Mouse (Mus musculus) retina, adult 2 months (tissue): ENCODE data around the gene Kdm2b.

Experiments used
- DNase-seq: peaks from one replicate; pipeline ENCODE4 v3.0.0-alpha.2; 2012; ENCODE audit warnings: low read depth, low spot score

Gene Kdm2b

GRCm38 (mm10) chr5:122989551-122990330 lies at the start of gene Kdm2b:
Gene Kdm2b, minus strand, starts transcription at chr5:122989823.
- no peak for DNase-seq

GRCm38 (mm10) chr5:123039120-123039752 lies 49.6 kb upstream of the Kdm2b start:
- DNase-seq = no peak

GRCm38 (mm10) chr5:123038115-123038514 lies 48.5 kb upstream of the Kdm2b start:
- DNase-seq = no peak

- DNase-seq = no peak
Measured at GRCm38 (mm10) chr5:123035564-123035963, 45.9 kb upstream of the Kdm2b start.

GRCm38 (mm10) chr5:123035089-123035488 lies 45.5 kb upstream of the Kdm2b start:
- no peak for DNase-seq

GRCm38 (mm10) chr5:123033646-123034160 lies 44.1 kb upstream of the Kdm2b start:
- DNase-seq = peak; percentile 71

GRCm38 (mm10) chr5:123031312-123031711 lies 41.7 kb upstream of the Kdm2b start:
- DNase-seq = no peak

GRCm38 (mm10) chr5:123029729-123030128 lies 40.1 kb upstream of the Kdm2b start:
- DNase-seq = no peak

- DNase-seq = no peak
Measured at GRCm38 (mm10) chr5:123027436-123027835, 37.8 kb upstream of the Kdm2b start.

GRCm38 (mm10) chr5:123026414-123026813 lies 36.8 kb upstream of the Kdm2b start:
- DNase-seq = no peak

GRCm38 (mm10) chr5:123024965-123025573 lies 35.4 kb upstream of the Kdm2b start:
- no peak for DNase-seq

GRCm38 (mm10) chr5:123024312-123024711 lies 34.7 kb upstream of the Kdm2b start:
- no peak for DNase-seq

GRCm38 (mm10) chr5:123023049-123023448 lies 33.4 kb upstream of the Kdm2b start:
- no peak for DNase-seq

- DNase-seq = no peak
Measured at GRCm38 (mm10) chr5:123021438-123021837, 31.8 kb upstream of the Kdm2b start.

- no peak for DNase-seq
Measured at GRCm38 (mm10) chr5:123020426-123020825, 30.8 kb upstream of the Kdm2b start.

- DNase-seq = no peak
Measured at GRCm38 (mm10) chr5:123019336-123020016, 29.9 kb upstream of the Kdm2b start.

GRCm38 (mm10) chr5:123017504-123017903 lies 27.9 kb upstream of the Kdm2b start:
- no peak for DNase-seq

- DNase-seq = no peak
Measured at GRCm38 (mm10) chr5:123015915-123016314, 26.3 kb upstream of the Kdm2b start.

GRCm38 (mm10) chr5:123014753-123015701 lies 25.4 kb upstream of the Kdm2b start, which contains the start of gene Orai1:
Gene Orai1, plus strand, starts transcription at chr5:123015074.
- DNase-seq = peak; percentile 90

- DNase-seq = no peak
Measured at GRCm38 (mm10) chr5:123013599-123014315, 24.1 kb upstream of the Kdm2b start.
